Mouse (Mus musculus): Measurements from ENCODE around the gene B4galnt1.
"Not testable (repeated sequence)": the region's sequence is repeated elsewhere in the genome, so short reads cannot be mapped to it uniquely, and the experiment has no call there.

Gene B4galnt1

GRCm38 (mm10) chr10:127164631-127165353 lies at the start of gene B4galnt1:
Gene B4galnt1 (plus strand): TSS chr10:127165225.
- peak; percentile 46 for DNase-seq (ENCODE audit: low spot score)

GRCm38 (mm10) chr10:127118470-127118869 lies 46.6 kb upstream of the B4galnt1 start:
- DNase-seq (ENCODE audit: low spot score) = no peak

- no peak for DNase-seq (ENCODE audit: low spot score)
These were observed 45.8 kb upstream of the B4galnt1 start for GRCm38 (mm10) chr10:127119229-127119628.

- no peak for DNase-seq (ENCODE audit: low spot score)
These were observed 44.5 kb upstream of the B4galnt1 start for GRCm38 (mm10) chr10:127120301-127121065.

- peak; percentile 95 for DNase-seq (ENCODE audit: low spot score)
These were observed 44.0 kb upstream of the B4galnt1 start, which contains the start of gene Os9 for GRCm38 (mm10) chr10:127121066-127121477. Gene Os9 (minus strand): TSS chr10:127121131.

- no peak for DNase-seq (ENCODE audit: low spot score)
These were observed 43.0 kb upstream of the B4galnt1 start for GRCm38 (mm10) chr10:127122018-127122417.

GRCm38 (mm10) chr10:127122784-127123435 lies 42.1 kb upstream of the B4galnt1 start:
- no peak for DNase-seq (ENCODE audit: low spot score)

- no peak for DNase-seq (ENCODE audit: low spot score)
These were observed 41.6 kb upstream of the B4galnt1 start for GRCm38 (mm10) chr10:127123436-127123805.

- no peak for DNase-seq (ENCODE audit: low spot score)
These were observed 39.6 kb upstream of the B4galnt1 start for GRCm38 (mm10) chr10:127125210-127126001.

GRCm38 (mm10) chr10:127126579-127126978 lies 38.4 kb upstream of the B4galnt1 start:
- DNase-seq (ENCODE audit: low spot score) = no peak

- no peak for DNase-seq (ENCODE audit: low spot score)
These were observed 37.2 kb upstream of the B4galnt1 start for GRCm38 (mm10) chr10:127127711-127128279.

GRCm38 (mm10) chr10:127129431-127129830 lies 35.6 kb upstream of the B4galnt1 start:
- no peak for DNase-seq (ENCODE audit: low spot score)

- DNase-seq (ENCODE audit: low spot score) = no peak
These were observed 32.6 kb upstream of the B4galnt1 start for GRCm38 (mm10) chr10:127132469-127132868.

- DNase-seq (ENCODE audit: low spot score) = not testable (repeated sequence)
These were observed 30.5 kb upstream of the B4galnt1 start for GRCm38 (mm10) chr10:127134394-127135035.

GRCm38 (mm10) chr10:127135118-127135836 lies 29.7 kb upstream of the B4galnt1 start:
- no peak for DNase-seq (ENCODE audit: low spot score)

GRCm38 (mm10) chr10:127136510-127136909 lies 28.5 kb upstream of the B4galnt1 start:
- no peak for DNase-seq (ENCODE audit: low spot score)

GRCm38 (mm10) chr10:127137896-127138295 lies 27.1 kb upstream of the B4galnt1 start:
- no peak for DNase-seq (ENCODE audit: low spot score)

GRCm38 (mm10) chr10:127138328-127139141 lies 26.5 kb upstream of the B4galnt1 start:
- DNase-seq (ENCODE audit: low spot score) = no peak

- no peak for DNase-seq (ENCODE audit: low spot score)
These were observed 24.1 kb upstream of the B4galnt1 start for GRCm38 (mm10) chr10:127140971-127141370.
